In genomic region chr5:89578678-89579077, GRCm38 (mm10) we compare ENCODE assay signal across 35 mouse cellular contexts. TPM values are rescaled to one million over a fixed set of nuclear protein-coding genes. Genes with fewer than 3 reads are reported as not detected.
"Had no signal": no experiment of that assay in that cellular context is flagged by ENCODE, and none has a peak within 500 bp of the region (broad histone marks: within the 10 kb centered on the region; RNA-seq: fewer than 3 reads in every experiment).

No protein-coding gene starts in this region.

- H3K36me3 ChIP-seq: heart, embryonic 13.5 days; heart, embryonic 15.5 days; hindbrain, embryonic 13.5 days; hindbrain, embryonic 15.5 days; kidney, embryonic 15.5 days; limb, embryonic 10.5 days; limb, embryonic 12.5 days; liver, embryonic 13.5 days had no signal

- ATAC-seq: hindbrain, postnatal 0 days; intestine, embryonic 16.5 days had no signal

- H3K4me3 ChIP-seq: gastrocnemius, adult 2 months; heart, embryonic 13.5 days; heart, embryonic 15.5 days; hindbrain, embryonic 13.5 days; hindbrain, embryonic 15.5 days; kidney, embryonic 15.5 days; layer of hippocampus, adult 2 months; left cerebral cortex, adult 2 months; limb, embryonic 10.5 days; limb, embryonic 12.5 days; liver, embryonic 13.5 days had no signal

- H3K9me3 ChIP-seq: heart, embryonic 13.5 days; heart, embryonic 15.5 days; hindbrain, embryonic 13.5 days; hindbrain, embryonic 15.5 days; kidney, embryonic 15.5 days; limb, embryonic 10.5 days; limb, embryonic 12.5 days; liver, embryonic 13.5 days had no signal

- H3K27ac ChIP-seq: gastrocnemius, adult 2 months; heart, embryonic 13.5 days; heart, embryonic 15.5 days; hindbrain, embryonic 13.5 days; hindbrain, embryonic 15.5 days; hindbrain, postnatal 0 days; kidney, embryonic 15.5 days; layer of hippocampus, adult 2 months; left cerebral cortex, adult 2 months; limb, embryonic 10.5 days; limb, embryonic 12.5 days; liver, embryonic 13.5 days had no signal

- H3K4me1 ChIP-seq: heart, embryonic 13.5 days; heart, embryonic 15.5 days; kidney, embryonic 15.5 days; limb, embryonic 10.5 days; limb, embryonic 12.5 days; liver, embryonic 13.5 days had no signal

- H3K27me3 ChIP-seq: heart, embryonic 13.5 days; heart, embryonic 15.5 days; hindbrain, embryonic 13.5 days; hindbrain, embryonic 15.5 days; kidney, embryonic 15.5 days; limb, embryonic 12.5 days; liver, embryonic 13.5 days had no signal

- H3K4me2 ChIP-seq: heart, embryonic 11.5 days; heart, embryonic 13.5 days; heart, embryonic 15.5 days; hindbrain, embryonic 13.5 days; hindbrain, embryonic 15.5 days; kidney, embryonic 15.5 days; limb, embryonic 12.5 days; liver, embryonic 11.5 days; liver, embryonic 13.5 days had no signal

- H3K9ac ChIP-seq: heart, embryonic 13.5 days; heart, embryonic 15.5 days; hindbrain, embryonic 13.5 days; hindbrain, embryonic 15.5 days; kidney, embryonic 15.5 days; limb, embryonic 12.5 days; liver, embryonic 13.5 days had no signal

- DNase-seq: gastrocnemius, adult 2 months; gastrocnemius, postnatal 10 days; gastrocnemius, postnatal 25 days; heart, adult 18-20 months; heart, postnatal 14 days; heart, postnatal 36 days; kidney, adult 11 months; kidney, adult 2 months; kidney, adult 9 months; kidney, postnatal 10 days; kidney, postnatal 25 days; kidney, postnatal 4 days; liver, embryonic 13.5 days had no signal

RNA-seq across cellular contexts. Expression of gene Npffr2, which starts 51.4 kb away (rescaled TPM):
- total RNA-seq: gastrocnemius, adult 2 months; gastrocnemius, postnatal 10 days; gastrocnemius, postnatal 25 days; gastrocnemius, postnatal 4 days; granulocyte monocyte progenitor cell, adult 5-6 weeks; heart, adult 8-10 months; heart, postnatal 14 days; heart, postnatal 36 days; hematopoietic stem cell, adult 5-6 weeks; layer of hippocampus, adult 2 months; layer of hippocampus, postnatal 10 days; layer of hippocampus, postnatal 25 days had no signal
- polyA plus RNA-seq: heart, embryonic 11.5 days; heart, embryonic 13.5 days; heart, embryonic 15.5 days; heart, postnatal 0 days; hindbrain, embryonic 15.5 days; hindbrain, postnatal 0 days; intestine, embryonic 14.5 days; intestine, embryonic 16.5 days; kidney, adult 2 months; kidney, embryonic 15.5 days; limb, embryonic 12.5 days; limb, embryonic 14.5 days; liver, embryonic 13.5 days had no signal
